Mouse (Mus musculus) E14TG2a.4 (cell line): ENCODE measurements around the gene Cnppd1.

Experiments used
- H3K27me3 ChIP-seq: 2 replicates; pipeline ENCODE4 v1.6.1; 2014; ENCODE audit warnings: low read length, control low read depth; ENCODE audit not compliant: insufficient read depth
- H3K36me3 ChIP-seq: 2 replicates; pipeline ENCODE4 v1.6.1; 2014; ENCODE audit warnings: low read length, control low read depth; ENCODE audit not compliant: insufficient read depth
- H3K4me1 ChIP-seq: replicated peaks from 2 replicates; pipeline ENCODE4 v1.6.1; 2014; ENCODE audit warnings: low read depth, low read length, control low read depth
- H3K4me3 ChIP-seq: replicated peaks from 2 replicates; pipeline ENCODE4 v1.5.1; 2014; ENCODE audit warnings: mild to moderate bottlenecking, low read length
- H3K9me3 ChIP-seq: 2 replicates; pipeline ENCODE4 v1.6.1; 2014; ENCODE audit warnings: low read length, control low read depth
- CTCF ChIP-seq: conservative IDR thresholded peaks from 2 replicates; pipeline ENCODE4 v1.5.1; 2014; ENCODE audit warnings: low read length
- NANOG ChIP-seq: IDR thresholded peaks from 2 replicates; pipeline ENCODE4 v1.6.1; 2014; ENCODE audit warnings: borderline replicate concordance, low read length, mixed read lengths
- POU5F1 ChIP-seq: IDR thresholded peaks from 2 replicates; pipeline ENCODE4 v1.6.1; 2014; ENCODE audit warnings: low read length, borderline replicate concordance

The Cnppd1 gene

DNA sequence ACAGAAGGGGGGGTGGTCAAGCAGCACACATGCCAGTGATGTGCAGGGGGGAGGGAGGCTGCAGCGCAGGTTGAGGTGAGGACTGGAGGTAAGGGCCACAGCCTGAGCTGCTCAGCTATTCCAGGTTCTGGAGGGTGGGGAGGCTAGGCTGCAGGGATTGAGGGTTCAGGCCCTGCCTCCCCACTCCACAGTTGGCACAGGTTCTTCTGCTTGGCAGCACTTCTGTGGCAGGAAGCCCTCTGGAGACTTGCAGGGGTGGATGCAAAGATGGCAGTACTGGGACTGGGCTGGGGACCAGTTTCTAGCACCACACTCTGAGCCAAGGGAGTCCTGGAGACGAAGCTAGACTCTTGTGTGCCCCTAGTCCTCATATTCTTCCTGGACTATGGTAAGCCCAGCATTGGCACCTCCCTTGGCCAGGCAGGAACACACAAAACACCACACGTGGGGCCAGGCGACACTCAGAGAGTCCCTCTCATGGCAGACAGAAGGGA, 38.9 kb upstream of the Cnppd1 start:
- Histone ChIP-seq H3K36me3 (peaks cover 67% of the 10 kb centered on the region), H3K9me3 (no peaks in the 10 kb centered on the region), H3K27me3 (no peaks in the 10 kb centered on the region), H3K4me3 (no peak overlapping the region), H3K4me1 (peaks cover 54% of the 10 kb centered on the region)
- no peak for TF ChIP-seq NANOG
- no peak for TF ChIP-seq CTCF
- TF ChIP-seq POU5F1 = no peak

DNA sequence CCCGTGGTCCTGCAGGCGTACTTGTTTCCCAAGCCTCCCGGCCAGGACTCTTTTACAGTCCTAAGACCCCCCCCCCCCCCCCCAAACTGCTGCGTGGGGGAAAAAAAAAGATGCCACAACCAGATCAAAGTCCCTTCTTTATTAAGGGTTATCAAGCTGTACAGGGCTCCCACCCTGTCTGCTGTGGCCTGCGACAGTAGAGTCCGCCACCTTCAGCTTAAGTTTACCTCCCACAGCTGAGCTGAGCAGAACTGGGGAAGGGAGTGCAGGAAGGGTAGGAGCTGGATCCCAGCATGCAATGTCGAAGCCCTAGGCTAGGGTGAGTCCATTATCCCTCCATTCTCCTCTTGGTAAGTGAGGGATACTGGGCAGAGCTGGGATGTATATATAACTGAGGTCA, 38.2 kb upstream of the Cnppd1 start:
- Histone ChIP-seq H3K36me3 (peaks cover 67% of the 10 kb centered on the region), H3K9me3 (no peaks in the 10 kb centered on the region), H3K4me3 (no peak overlapping the region), H3K4me1 (peaks cover 47% of the 10 kb centered on the region), H3K27me3 (no peaks in the 10 kb centered on the region)
- TF ChIP-seq POU5F1 (no peak), NANOG (no peak)

DNA sequence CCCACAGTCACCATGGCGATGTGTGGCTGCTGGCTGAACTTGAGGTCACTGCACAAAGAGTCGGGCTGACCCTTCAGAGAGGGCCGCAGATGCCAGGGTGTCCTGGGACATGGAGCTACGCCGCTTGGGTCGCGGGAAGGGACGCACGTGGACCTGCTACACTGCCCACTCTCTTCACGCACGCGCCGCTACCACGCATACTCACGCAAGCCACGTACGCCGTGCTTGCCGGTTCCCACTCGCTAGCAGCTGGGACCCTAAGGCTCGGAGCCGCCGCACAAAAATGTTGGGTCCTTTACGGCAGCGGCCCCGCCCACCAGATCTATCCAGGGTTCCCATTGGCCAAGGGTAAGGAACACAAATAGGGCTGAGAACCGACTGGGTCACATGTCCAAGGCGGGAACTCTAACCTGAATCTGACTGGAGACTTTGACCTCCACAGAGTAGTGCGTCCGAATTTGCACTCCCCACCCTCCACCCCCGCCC, 37.6 kb upstream of the Cnppd1 start, which contains the start of gene Abcb6:
Abcb6 (minus strand) TSS at position 288 of the 486 bp plus-strand sequence.
- peak within 1 kb of the TSS; percentile 90 for H3K4me3 ChIP-seq
- peaks cover 67% of the 10 kb centered on the region for H3K36me3 ChIP-seq
- H3K27me3 ChIP-seq = no peaks in the 10 kb centered on the region
- H3K4me1 ChIP-seq = peaks cover 41% of the 10 kb centered on the region
- TF ChIP-seq POU5F1 = no peak
- no peak; the same call in 1 of the 2 replicates for TF ChIP-seq CTCF
- no peaks in the 10 kb centered on the region for H3K9me3 ChIP-seq

DNA sequence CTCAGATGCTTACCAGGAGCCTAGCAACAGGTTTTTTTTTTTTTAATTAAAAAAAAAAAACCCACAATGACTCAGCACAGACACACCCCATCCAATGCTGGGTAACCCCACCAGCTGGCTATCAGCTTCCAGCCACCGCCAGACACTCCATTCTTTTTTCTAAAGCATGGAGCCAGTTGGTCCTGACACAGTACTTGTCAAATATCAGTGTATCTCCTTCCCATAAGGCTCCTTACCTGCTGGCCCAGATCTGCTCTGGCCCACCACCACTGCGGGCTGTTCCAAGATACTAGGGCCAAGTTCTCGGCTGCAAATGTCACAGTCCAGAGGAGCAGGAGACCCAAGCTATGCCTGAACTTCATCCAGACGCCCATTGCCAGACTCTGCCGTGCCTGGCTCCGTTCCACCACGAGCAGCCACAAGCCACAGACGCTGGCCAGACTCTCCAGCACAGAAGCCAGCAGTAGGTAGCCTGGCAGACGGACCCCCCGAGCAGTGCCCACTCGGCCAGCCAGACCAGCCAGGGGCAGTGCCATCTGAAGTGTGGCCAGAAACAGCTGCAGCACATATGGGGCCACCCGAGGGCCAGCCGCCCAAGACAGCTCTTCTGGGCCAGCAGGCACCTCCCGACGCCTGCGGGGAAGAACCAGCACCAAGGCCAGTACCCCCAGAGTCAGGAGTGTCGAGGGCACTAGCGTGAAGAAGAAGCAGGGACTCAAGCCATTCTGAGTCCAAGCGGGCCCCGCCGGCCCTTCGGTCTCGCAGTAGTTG, 37.0 kb upstream of the Cnppd1 start:
- Histone ChIP-seq H3K36me3 (peaks cover 66% of the 10 kb centered on the region), H3K27me3 (no peaks in the 10 kb centered on the region), H3K4me3 (peak overlapping the region; percentile 90), H3K9me3 (no peaks in the 10 kb centered on the region), H3K4me1 (peaks cover 36% of the 10 kb centered on the region)
- no peak for TF ChIP-seq CTCF
- TF ChIP-seq POU5F1 = no peak
- TF ChIP-seq NANOG = no peak

DNA sequence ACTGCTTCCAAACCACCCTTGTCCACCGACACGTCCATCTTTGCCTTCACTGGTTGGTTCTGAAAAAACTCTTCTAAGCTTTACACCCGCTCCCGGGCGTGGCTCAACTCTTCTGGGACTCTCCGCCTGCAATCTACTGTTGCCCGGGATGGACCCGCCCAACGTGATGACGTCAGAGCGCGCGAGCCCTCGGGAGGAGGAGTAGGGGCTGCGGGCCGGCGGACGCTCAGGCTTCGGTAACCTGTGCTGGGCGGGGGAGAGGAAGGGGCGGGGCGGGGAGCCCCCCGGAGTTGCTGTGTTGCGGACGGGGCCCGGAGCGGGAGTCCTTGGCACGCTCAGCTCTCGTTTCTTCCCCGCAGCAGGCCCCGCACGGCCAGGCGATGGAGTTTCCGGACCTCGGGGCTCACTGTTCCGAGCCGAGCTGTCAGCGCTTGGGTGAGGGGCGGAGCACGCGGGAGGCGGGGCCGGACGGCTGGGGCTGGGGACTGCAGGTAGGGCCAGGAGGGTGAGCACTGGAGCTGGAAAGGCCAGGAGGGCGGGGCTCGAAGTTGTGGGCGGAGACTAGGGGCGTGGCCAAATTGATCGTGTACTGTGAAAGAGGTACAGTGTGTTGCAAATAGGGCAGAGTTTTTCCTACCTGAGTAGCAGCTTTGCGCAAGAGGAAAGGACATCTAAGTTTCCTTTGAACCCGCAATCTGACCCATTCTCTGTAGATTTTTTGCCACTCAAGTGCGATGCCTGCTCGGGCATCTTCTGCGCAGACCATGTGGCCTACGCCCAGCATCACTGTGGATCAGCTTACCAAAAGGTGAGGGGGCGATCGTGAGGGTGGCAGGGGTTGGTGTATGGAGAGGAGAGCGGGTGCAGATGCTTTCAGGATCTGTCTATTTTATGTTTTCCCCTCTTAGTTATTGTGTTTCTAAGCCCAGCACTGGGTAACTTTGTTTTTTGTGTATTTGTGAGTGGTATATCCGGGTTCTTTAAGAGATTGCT, 26.3 kb upstream of the Cnppd1 start, which contains the start of gene Zfand2b:
Zfand2b (plus strand) TSS at position 175 of the 993 bp plus-strand sequence.
- TF ChIP-seq POU5F1 (no peak), NANOG (no peak), CTCF (no peak)

GRCm38 (mm10) chr1:75168093-75168471, 25.6 kb upstream of the Cnppd1 start:
- TF ChIP-seq POU5F1 (no peak), NANOG (no peak), CTCF (no peak)
- Histone ChIP-seq H3K9me3 (no peaks in the 10 kb centered on the region), H3K4me3 (peak overlapping the region; percentile 90), H3K27me3 (no peaks in the 10 kb centered on the region), H3K36me3 (peaks cover 35% of the 10 kb centered on the region), H3K4me1 (peaks cover 19% of the 10 kb centered on the region)

More for the DNA sequence above, 26.3 kb upstream of the Cnppd1 start, which contains the start of gene Zfand2b:
- Histone ChIP-seq H3K36me3 (peaks cover 42% of the 10 kb centered on the region), H3K4me1 (peaks cover 19% of the 10 kb centered on the region), H3K9me3 (no peaks in the 10 kb centered on the region), H3K27me3 (no peaks in the 10 kb centered on the region), H3K4me3 (peak within 1 kb of the TSS; percentile 90)

- no peak overlapping the region for H3K4me3 ChIP-seq
- H3K9me3 ChIP-seq = no peaks in the 10 kb centered on the region
- no peaks in the 10 kb centered on the region for H3K27me3 ChIP-seq
- H3K4me1 ChIP-seq = no peaks in the 10 kb centered on the region
- no peaks in the 10 kb centered on the region for H3K36me3 ChIP-seq
- TF ChIP-seq CTCF = no peak
These were observed 17.7 kb upstream of the Cnppd1 start for GRCm38 (mm10) chr1:75160256-75160617.

DNA sequence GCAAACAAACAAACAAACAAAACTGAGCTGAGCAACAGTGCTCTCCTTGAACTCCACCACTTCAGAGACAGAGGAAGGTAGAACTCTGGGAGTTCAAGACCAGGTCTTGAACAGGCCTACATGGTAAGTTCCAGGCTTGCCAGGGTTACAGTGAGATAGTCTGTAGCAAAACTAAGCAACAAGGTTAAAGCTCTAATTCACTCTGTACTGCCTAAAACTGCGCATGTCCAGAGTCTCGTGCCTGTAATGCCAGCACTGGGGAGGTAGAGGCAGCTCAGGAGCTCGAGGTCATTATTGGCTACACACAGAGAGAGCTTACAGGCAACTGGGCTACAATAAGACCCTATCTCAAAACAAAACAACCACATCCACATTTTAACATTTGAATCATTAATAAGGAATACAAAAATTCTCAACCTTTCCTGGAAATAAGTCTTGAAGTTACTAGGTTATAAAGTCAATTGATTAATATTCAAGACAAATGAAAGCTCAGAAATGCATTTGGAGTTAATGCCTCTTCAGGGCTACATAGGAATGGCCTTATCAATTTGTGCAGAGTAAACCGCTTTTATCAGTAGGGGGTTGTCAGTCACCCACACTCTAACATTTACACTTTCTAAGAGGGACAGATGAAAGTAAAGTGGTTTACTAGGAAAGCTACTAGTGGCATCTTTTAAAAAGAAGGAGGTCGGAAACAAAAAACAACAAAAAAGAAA, 17.2 kb upstream of the Cnppd1 start:
- Histone ChIP-seq H3K9me3 (no peaks in the 10 kb centered on the region), H3K4me1 (no peaks in the 10 kb centered on the region), H3K27me3 (no peaks in the 10 kb centered on the region), H3K36me3 (no peaks in the 10 kb centered on the region), H3K4me3 (no peak overlapping the region)
- TF ChIP-seq POU5F1 (no peak), CTCF (no peak), NANOG (no peak)
